Mouse (Mus musculus) stomach, embryonic 15.5 days (tissue): ENCODE measurements around the gene Fbf1. TPM values are rescaled to one million over a fixed set of nuclear protein-coding genes. Genes with fewer than 3 reads are reported as not detected.
"Not testable (repeated sequence)": the region's sequence is repeated elsewhere in the genome, so short reads cannot be mapped to it uniquely, and the experiment has no call there.

ENCODE experiments used
- ATAC-seq: fragments of 200-750 bp; cut with Nextera tagmentation; 2 replicates; pipeline ENCODE4 v1.8.0; 2017; ENCODE audit warnings: low read depth, moderate number of reproducible peaks, moderate TSS enrichment; ENCODE audit not compliant: insufficient read depth, low FRiP score
- H3K27ac ChIP-seq: fragments of 300-500 bp; sonication (generic); 2 replicates; pipeline ENCODE4 v1.5.1; 2015; ENCODE audit warnings: mild to moderate bottlenecking, inconsistent platforms
- H3K27me3 ChIP-seq: fragments of 300-500 bp; sonication (generic); replicated peaks from 2 replicates; pipeline ENCODE4 v1.6.1; 2015; ENCODE audit warnings: inconsistent platforms
- H3K36me3 ChIP-seq: fragments of 300-500 bp; sonication (generic); 2 replicates; pipeline ENCODE4 v1.6.1; 2015; ENCODE audit warnings: inconsistent platforms
- H3K4me1 ChIP-seq: fragments of 300-500 bp; sonication (generic); 2 replicates; pipeline ENCODE4 v1.6.1; 2015; ENCODE audit warnings: inconsistent platforms
- H3K4me2 ChIP-seq: fragments of 300-500 bp; sonication (generic); 2 replicates; pipeline ENCODE4 v1.6.1; 2015; ENCODE audit warnings: mild to moderate bottlenecking, inconsistent platforms
- H3K4me3 ChIP-seq: fragments of 300-500 bp; sonication (generic); replicated peaks from 2 replicates; pipeline ENCODE4 v1.5.1; 2015; ENCODE audit warnings: inconsistent platforms
- H3K9ac ChIP-seq: fragments of 300-500 bp; sonication (generic); 2 replicates; pipeline ENCODE4 v1.6.1; 2015; ENCODE audit warnings: inconsistent platforms
- H3K9me3 ChIP-seq: fragments of 300-500 bp; sonication (generic); 2 replicates; pipeline ENCODE4 v1.6.1; 2016; ENCODE audit warnings: inconsistent platforms
- WGBS: fragments of 180-500 bp; shearing (Covaris S2); methylation state at CpG from one replicate; pipeline ENCODE4 v1.1.7; 2015; 5-methylcytosine and 5-hydroxymethylcytosine counted together
- polyA plus RNA-seq: library from polyadenylated mRNA; unstranded; fragments of >200 nt; fragmentation: Nextera tagmentation; extraction: Ambion mirVana; gene quantifications from 2 replicates; pipeline ENCODE4 v1.2.1, GENCODE M21; 2015

The Fbf1 gene
- polyA plus RNA-seq, 1 experiment from 2014 or later, result 26.8 TPM

DNA sequence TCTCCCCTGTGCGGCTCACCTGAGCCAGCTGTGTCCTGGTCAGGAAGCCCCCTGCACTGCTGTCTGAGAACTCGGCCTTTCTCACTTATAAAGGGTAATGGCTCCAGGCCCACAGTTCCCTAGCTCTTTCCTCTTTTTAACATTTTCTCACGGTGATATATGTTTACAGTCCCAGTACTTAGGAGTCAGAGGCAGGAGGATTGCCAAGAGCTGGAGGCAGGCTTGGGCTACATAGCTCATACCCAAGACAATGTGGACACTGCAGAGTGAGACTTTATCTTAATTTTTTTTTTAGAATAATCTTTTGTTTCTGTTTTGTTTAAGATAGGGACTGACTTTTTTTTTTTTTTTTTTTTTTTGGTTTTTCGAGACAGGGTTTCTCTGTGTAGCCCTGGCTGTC is 65.5 kb downstream of the Fbf1 start:
- peak overlapping the region; percentile 39 for H3K4me2 ChIP-seq
- H3K27ac ChIP-seq, result peak overlapping the region; percentile 95
- peaks cover 4% of the 10 kb centered on the region for H3K27me3 ChIP-seq
- WGBS, result 39% methylated on average over 3 of the region's 4 CpGs
- no peak overlapping the region for H3K9ac ChIP-seq
- no peak overlapping the region for H3K4me3 ChIP-seq
- no peaks in the 10 kb centered on the region; the same call in 1 of the 2 replicates for H3K36me3 ChIP-seq
- H3K4me1 ChIP-seq, result peaks cover 80% of the 10 kb centered on the region
- H3K9me3 ChIP-seq, result no peaks in the 10 kb centered on the region
- ATAC-seq, result no peak

DNA sequence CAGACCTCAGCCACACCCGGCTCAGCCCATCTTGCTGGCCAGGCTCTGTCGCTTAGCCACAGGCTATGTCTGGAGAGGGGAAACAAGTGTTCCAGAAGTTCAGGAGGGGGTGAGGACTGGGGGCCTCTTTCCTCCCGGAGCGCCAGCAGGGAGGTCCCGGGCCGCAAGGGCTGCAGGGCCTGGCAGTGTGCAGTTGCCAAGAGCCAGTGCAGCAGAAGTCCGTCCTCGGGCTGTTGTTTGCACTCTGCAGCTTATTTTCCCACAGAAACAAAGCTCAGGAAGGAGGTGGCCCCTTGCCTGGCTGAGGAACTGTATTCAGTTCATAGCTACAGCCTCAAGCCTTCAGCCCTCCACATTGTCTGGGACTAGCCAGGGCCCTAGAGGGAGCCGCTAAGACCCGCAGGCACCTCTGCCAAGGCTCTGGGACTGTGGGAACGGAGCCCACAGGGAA is 66.0 kb downstream of the Fbf1 start:
- Histone ChIP-seq H3K4me2 (peak overlapping the region; percentile 39), H3K4me1 (peaks cover 75% of the 10 kb centered on the region), H3K27me3 (no peaks in the 10 kb centered on the region), H3K9ac (no peak overlapping the region), H3K36me3 (no peaks in the 10 kb centered on the region; the same call in 1 of the 2 replicates), H3K9me3 (no peaks in the 10 kb centered on the region), H3K4me3 (no peak overlapping the region), H3K27ac (peak overlapping the region; percentile 95)
- ATAC-seq, result peak; percentile 28; the same call in 1 of the 2 replicates
- WGBS, result 15% methylated on average over 11 of the region's 11 CpGs

DNA sequence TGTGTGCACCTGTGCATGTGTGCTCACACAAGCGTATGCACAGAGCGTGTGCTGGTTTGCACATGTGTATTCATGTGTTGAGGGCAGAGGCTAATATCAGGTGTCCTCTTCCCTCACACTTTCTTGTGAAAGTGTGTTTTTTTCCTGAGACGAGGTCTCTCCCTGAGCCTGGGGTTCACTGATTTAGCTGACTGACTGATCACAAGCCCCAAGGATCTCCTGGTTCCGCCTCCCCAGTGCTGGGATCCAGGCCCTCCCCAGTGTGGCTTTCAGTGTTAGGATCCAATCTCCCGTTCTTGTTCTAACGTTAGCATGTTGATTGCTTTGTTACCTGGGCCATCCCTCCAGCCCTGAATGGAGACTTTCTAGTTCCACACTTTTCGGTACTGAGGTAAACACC is 67.1 kb downstream of the Fbf1 start:
- Histone ChIP-seq H3K4me3 (no peak overlapping the region), H3K4me2 (no peak overlapping the region; the same call in 1 of the 2 replicates), H3K27ac (peak overlapping the region; percentile 95), H3K4me1 (peaks cover 64% of the 10 kb centered on the region), H3K9me3 (no peaks in the 10 kb centered on the region), H3K9ac (no peak overlapping the region), H3K27me3 (no peaks in the 10 kb centered on the region), H3K36me3 (no peaks in the 10 kb centered on the region; the same call in 1 of the 2 replicates)
- no peak for ATAC-seq
- WGBS, result 63% methylated on average over 7 of the region's 7 CpGs

DNA sequence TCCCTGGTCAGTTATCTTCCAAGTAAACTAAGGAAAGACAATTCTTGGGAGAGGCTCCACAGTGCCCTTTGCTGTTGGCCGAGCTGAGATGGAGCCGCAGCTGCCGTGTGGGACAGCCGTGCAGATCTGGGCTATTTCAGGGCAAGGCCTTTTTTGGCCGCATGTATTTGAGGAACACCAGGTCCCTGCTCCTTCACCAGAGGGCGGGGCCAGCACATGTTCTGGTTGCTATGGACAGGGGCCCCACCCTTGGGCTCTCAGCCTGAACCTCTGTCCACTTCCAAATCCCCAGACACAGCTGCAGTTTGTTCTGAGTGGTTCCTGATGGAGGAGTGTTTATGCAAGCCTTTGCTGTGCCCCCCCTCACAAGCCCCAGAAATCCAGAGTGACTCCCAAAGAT is 67.6 kb downstream of the Fbf1 start:
- Histone ChIP-seq H3K4me3 (no peak overlapping the region), H3K36me3 (no peaks in the 10 kb centered on the region), H3K4me2 (no peak overlapping the region; the same call in 1 of the 2 replicates), H3K27ac (peak overlapping the region; percentile 95), H3K27me3 (no peaks in the 10 kb centered on the region), H3K9me3 (no peaks in the 10 kb centered on the region), H3K9ac (no peak overlapping the region), H3K4me1 (peaks cover 59% of the 10 kb centered on the region)
- 21% methylated on average over 6 of the region's 6 CpGs for WGBS
- ATAC-seq, result peak; percentile 27

GRCm38 (mm10) chr11:116099462-116099861 is 68.5 kb downstream of the Fbf1 start:
- ATAC-seq, result no peak
- Histone ChIP-seq H3K27ac (peak overlapping the region; percentile 72; the same call in 1 of the 2 replicates), H3K4me3 (no peak overlapping the region), H3K9ac (no peak overlapping the region), H3K4me1 (peaks cover 56% of the 10 kb centered on the region), H3K27me3 (no peaks in the 10 kb centered on the region), H3K36me3 (no peaks in the 10 kb centered on the region), H3K9me3 (no peaks in the 10 kb centered on the region), H3K4me2 (no peak overlapping the region)
- WGBS, result 79% methylated on average over 6 of the region's 6 CpGs

- H3K4me2 ChIP-seq, result no peak overlapping the region
- H3K9me3 ChIP-seq, result no peaks in the 10 kb centered on the region
- no peak overlapping the region for H3K9ac ChIP-seq
- ATAC-seq, result no peak
- no peak overlapping the region for H3K4me3 ChIP-seq
- no peaks in the 10 kb centered on the region for H3K36me3 ChIP-seq
- H3K27ac ChIP-seq, result peak overlapping the region; percentile 72
- H3K4me1 ChIP-seq, result peaks cover 51% of the 10 kb centered on the region
- 63% methylated on average over 14 of the region's 14 CpGs for WGBS
- no peaks in the 10 kb centered on the region for H3K27me3 ChIP-seq
Measured at GRCm38 (mm10) chr11:116098711-116099460, 69.1 kb downstream of the Fbf1 start.

DNA sequence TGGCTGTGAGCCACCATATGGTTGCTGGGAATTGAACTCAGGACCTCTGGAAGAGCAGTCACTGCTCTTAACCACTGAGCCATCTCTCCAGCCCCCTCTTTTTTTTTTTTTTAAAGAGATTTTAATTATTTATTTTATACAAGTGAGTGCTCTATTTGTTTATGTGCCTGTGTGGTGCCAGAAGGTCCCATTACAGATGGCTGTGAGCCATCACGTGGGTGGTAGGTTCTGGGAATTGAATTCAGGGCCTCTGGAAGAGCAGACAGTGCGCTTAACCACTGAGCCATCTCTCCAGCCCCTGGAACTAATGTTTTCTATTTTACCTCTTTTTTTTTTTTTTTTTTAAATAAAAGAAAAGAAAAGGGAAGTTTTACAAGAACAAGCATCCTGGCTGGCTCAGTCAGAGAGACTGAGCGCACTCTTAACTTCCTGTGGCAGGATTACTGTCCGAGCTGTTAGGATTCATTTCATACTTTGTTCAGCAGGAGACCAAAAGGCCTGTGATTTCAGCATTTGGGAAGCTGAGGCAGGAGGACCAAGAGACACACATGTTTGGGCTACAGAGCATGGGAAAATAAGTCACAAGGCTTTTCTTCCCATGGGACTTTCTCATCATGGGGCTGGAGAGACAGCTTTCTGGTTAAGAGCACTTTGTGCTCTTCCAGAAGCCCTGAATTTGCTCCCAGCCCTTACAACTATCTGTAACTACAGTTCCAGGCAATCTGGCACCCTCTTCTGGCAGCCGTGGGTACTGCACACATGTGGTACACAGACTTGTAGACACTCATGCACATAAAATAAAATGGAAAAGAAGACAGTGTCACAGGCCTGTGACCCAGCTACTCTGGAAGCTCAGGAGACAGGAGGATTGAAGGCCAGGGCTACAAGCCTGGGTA is 71.5 kb downstream of the Fbf1 start:
- Histone ChIP-seq H3K27me3 (no peaks in the 10 kb centered on the region), H3K27ac (no peak overlapping the region)
- 80% methylated on average over 5 of the region's 5 CpGs for WGBS

GRCm38 (mm10) chr11:116095573-116095972 is 72.4 kb downstream of the Fbf1 start:
- H3K9ac ChIP-seq, result no peak overlapping the region
- WGBS, result 65% methylated on average over 3 of the region's 3 CpGs

More for the DNA sequence above, 71.5 kb downstream of the Fbf1 start:
- Histone ChIP-seq H3K4me3 (no peak overlapping the region), H3K4me1 (peaks cover 29% of the 10 kb centered on the region), H3K36me3 (no peaks in the 10 kb centered on the region), H3K4me2 (no peak overlapping the region), H3K9me3 (no peaks in the 10 kb centered on the region), H3K9ac (no peak overlapping the region)
- ATAC-seq, result no peak

GRCm38 (mm10) chr11:116093771-116094565 is 74.0 kb downstream of the Fbf1 start:
- H3K4me3 ChIP-seq, result no peak overlapping the region
- ATAC-seq, result no peak

More at GRCm38 (mm10) chr11:116095573-116095972, 72.4 kb downstream of the Fbf1 start:
- Histone ChIP-seq H3K4me2 (no peak overlapping the region), H3K27ac (peak overlapping the region; percentile 5; the same call in 1 of the 2 replicates), H3K27me3 (no peaks in the 10 kb centered on the region), H3K4me1 (peaks cover 20% of the 10 kb centered on the region), H3K9me3 (no peaks in the 10 kb centered on the region), H3K4me3 (no peak overlapping the region), H3K36me3 (no peaks in the 10 kb centered on the region)
- no peak for ATAC-seq

GRCm38 (mm10) chr11:116092959-116093358 is 75.0 kb downstream of the Fbf1 start:
- H3K9me3 ChIP-seq, H3K4me2 ChIP-seq, H3K4me3 ChIP-seq, H3K36me3 ChIP-seq, ATAC-seq, H3K4me1 ChIP-seq, H3K9ac ChIP-seq, H3K27ac ChIP-seq, H3K27me3 ChIP-seq: not testable (repeated sequence)
- whole genome bisulfite sequencing, result 88% methylated on average over 6 of the region's 6 CpGs

More at GRCm38 (mm10) chr11:116093771-116094565, 74.0 kb downstream of the Fbf1 start:
- H3K4me1 ChIP-seq, result peaks cover 6% of the 10 kb centered on the region; the same call in 1 of the 2 replicates
- 39% methylated on average over 16 of the region's 16 CpGs for WGBS
- no peak overlapping the region for H3K27ac ChIP-seq
- H3K4me2 ChIP-seq, result no peak overlapping the region
- no peak overlapping the region for H3K9ac ChIP-seq
- H3K27me3 ChIP-seq, result no peaks in the 10 kb centered on the region
- H3K36me3 ChIP-seq, result no peaks in the 10 kb centered on the region
- H3K9me3 ChIP-seq, result no peaks in the 10 kb centered on the region
